Mouse (Mus musculus) bone marrow, adult 2 months (tissue): Measurements from ENCODE around the gene Snx10. TPM values are rescaled to one million over a fixed set of nuclear protein-coding genes. Genes with fewer than 3 reads are reported as not detected.

ENCODE experiments used
- H3K27ac ChIP-seq: fragments of 200-500 bp; 2 replicates; pipeline ENCODE4 v1.5.1; 2012; ENCODE audit warnings: low read depth, mild to moderate bottlenecking, control low read depth, inconsistent platforms, low read length; ENCODE audit not compliant: control insufficient read depth, poor library complexity, insufficient read depth
- H3K4me1 ChIP-seq: fragments of 200-500 bp; 2 replicates; pipeline ENCODE4 v1.6.1; 2011; ENCODE audit warnings: low read length; ENCODE audit not compliant: control insufficient read depth, insufficient read depth
- H3K4me3 ChIP-seq: fragments of 200-500 bp; replicated peaks from 2 replicates; pipeline ENCODE3; 2011; ENCODE audit warnings: mild to moderate bottlenecking, low read depth, low read length, control low read depth; ENCODE audit not compliant: control insufficient read depth
- CTCF ChIP-seq: fragments of 200-500 bp; IDR thresholded peaks from 2 replicates; pipeline ENCODE4 v1.5.1; 2011; ENCODE audit warnings: low read length, control low read depth; ENCODE audit not compliant: control insufficient read depth, insufficient read depth
- POLR2A ChIP-seq: fragments of 200-500 bp; IDR thresholded peaks from 2 replicates; pipeline ENCODE4 v1.6.1; 2011; ENCODE audit warnings: low read depth, mild to moderate bottlenecking, control low read depth, low read length, borderline replicate concordance; ENCODE audit not compliant: control insufficient read depth
- WGBS: fragments of 180-500 bp; shearing (Covaris S2); methylation state at CpG from one replicate; pipeline ENCODE4 v1.1.7; 2018; 5-methylcytosine and 5-hydroxymethylcytosine counted together
- polyA plus RNA-seq: library from polyadenylated mRNA; stranded (reverse); fragments of >200 nt; gene quantifications from 2 replicates; pipeline ENCODE4 v1.2.4, GENCODE M21; 2011; ENCODE audit warnings: low replicate concordance; ENCODE audit not compliant: missing spikeins, insufficient read depth, insufficient read length

Gene Snx10
- polyA plus RNA-seq, 1 experiment, result 18.5 TPM

DNA sequence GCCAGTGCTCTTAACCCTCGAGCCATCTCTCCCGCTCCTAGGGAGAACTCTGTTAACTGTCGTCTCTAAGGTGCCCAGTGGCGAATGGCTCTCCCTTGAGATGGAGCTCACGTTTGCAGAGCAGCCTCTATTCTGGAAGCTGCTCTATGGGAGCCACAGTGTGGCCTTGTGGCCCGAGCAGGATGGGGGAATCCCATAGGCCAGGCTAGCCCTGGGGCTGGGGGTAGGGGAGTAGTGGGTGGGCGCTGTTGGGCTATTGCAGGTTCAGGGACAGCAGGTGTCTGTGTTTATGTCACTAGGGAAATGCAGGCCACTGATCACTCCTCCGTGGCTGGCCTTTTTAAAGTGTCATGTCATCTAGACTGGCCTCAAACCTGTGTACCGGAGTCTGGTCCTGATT is 58.4 kb downstream of the Snx10 start:
- TF ChIP-seq POLR2A (no peak), CTCF (no peak)
- H3K4me1 ChIP-seq, result no peaks in the 10 kb centered on the region
- 83% methylated on average over 9 of the region's 9 CpGs for WGBS
- no peak overlapping the region for H3K27ac ChIP-seq
- no peak overlapping the region for H3K4me3 ChIP-seq

DNA sequence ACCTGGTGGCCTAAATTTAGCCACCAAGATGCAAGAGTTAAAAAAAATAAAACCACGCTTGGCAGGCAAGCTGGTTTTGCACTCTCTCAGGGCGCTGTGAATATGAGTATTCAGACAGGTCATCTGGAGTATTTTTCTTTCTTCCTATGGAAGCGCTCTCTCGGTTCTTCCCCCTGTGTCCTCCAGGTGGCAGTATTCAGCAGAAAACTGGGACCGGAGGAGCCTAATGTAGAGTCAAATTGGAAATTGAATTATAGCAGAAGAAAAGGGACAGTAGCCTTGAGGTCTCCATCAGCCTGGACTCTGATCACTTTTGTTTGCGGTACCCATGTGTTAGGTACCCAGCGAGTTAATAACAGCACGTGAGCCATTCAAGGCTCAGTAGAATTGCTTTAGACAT is 62.3 kb downstream of the Snx10 start:
- TF ChIP-seq CTCF (peak; percentile 60), POLR2A (no peak)
- H3K27ac ChIP-seq, result no peak overlapping the region
- WGBS, result 26% methylated on average over 8 of the region's 8 CpGs
- no peaks in the 10 kb centered on the region for H3K4me1 ChIP-seq
- no peak overlapping the region for H3K4me3 ChIP-seq

GRCm38 (mm10) chr6:51587266-51587665 is 63.6 kb downstream of the Snx10 start:
- H3K4me3 ChIP-seq, result no peak overlapping the region
- TF ChIP-seq CTCF, result no peak
- TF ChIP-seq POLR2A, result no peak
- H3K4me1 ChIP-seq, result peaks cover 2% of the 10 kb centered on the region
- no peak overlapping the region for H3K27ac ChIP-seq
- WGBS, result 84% methylated on average over 3 of the region's 3 CpGs

DNA sequence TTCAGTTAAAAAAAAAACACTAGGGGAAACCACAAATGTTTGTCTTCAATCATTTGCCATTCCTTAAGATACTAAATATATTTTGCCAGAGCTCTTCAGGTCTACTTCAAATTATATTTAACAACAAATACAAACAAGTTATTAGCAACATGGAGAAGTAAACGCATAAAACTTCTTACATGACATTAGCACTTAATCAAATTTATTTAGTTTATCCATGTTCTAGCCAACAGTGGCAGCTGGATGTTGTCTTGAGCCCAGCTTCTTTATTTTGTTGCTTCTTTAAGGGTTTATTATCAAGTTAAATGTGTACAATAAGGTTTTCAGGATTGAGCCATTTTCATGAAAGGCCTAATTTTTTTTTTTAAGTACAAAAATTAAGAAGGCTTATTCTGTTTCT is 67.6 kb downstream of the Snx10 start:
- peaks cover 3% of the 10 kb centered on the region for H3K4me1 ChIP-seq
- H3K4me3 ChIP-seq, result no peak overlapping the region
- WGBS, result 30% methylated on average over 1 of the region's 1 CpGs
- no peak overlapping the region for H3K27ac ChIP-seq
- TF ChIP-seq POLR2A, result no peak
- no peak for TF ChIP-seq CTCF

GRCm38 (mm10) chr6:51591844-51592243 is 68.1 kb downstream of the Snx10 start:
- Histone ChIP-seq H3K27ac (no peak overlapping the region), H3K4me1 (peaks cover 3% of the 10 kb centered on the region), H3K4me3 (no peak overlapping the region)
- no peak for TF ChIP-seq CTCF
- no peak for TF ChIP-seq POLR2A
- 29% methylated on average over 3 of the region's 3 CpGs for WGBS

DNA sequence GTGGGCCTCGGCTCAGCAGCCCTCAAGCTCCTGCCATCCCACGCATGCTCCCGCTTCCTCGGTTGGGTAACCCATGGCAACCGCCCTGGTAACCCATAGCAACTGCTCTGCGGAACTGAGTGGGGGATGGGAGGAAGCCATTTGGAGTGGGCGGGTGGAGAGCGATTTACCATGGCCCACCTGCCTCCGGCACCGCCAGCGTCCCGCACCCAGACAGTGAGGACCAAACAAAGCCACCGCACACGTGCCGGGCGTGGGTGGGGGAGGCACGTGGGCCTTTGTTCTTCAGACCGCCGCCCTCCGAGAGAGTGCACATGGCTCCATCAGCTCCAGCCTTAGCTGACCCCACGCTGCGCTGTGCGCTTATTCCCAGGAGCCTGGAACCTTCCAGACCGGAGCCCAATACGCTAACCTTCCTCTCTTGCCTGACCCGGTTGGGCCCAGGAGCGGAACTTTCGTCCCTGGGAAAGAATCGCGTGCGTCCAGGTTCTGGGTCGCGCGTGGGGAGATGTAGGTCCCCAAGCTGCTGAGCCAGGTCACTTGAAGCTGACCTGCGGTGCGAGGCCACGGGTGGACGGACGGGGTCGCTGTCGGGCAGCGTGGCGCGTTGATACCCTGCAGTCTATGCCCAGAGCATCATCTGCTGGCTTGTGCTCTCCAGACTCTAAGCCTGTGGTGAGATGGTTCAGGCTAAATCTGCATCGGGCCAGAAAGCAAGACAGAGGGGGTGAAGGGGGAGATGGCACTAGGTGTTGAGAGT is 68.8 kb downstream of the Snx10 start:
- WGBS, result 2% methylated on average over 45 of the region's 45 CpGs
- H3K27ac ChIP-seq, result no peak overlapping the region; the same call in 1 of the 2 replicates
- peaks cover 3% of the 10 kb centered on the region for H3K4me1 ChIP-seq
- peak overlapping the region; percentile 9 for H3K4me3 ChIP-seq
- TF ChIP-seq POLR2A (no peak), CTCF (peak; percentile 92)

GRCm38 (mm10) chr6:51593446-51594035 is 69.8 kb downstream of the Snx10 start:
- no peak for TF ChIP-seq POLR2A
- no peak for TF ChIP-seq CTCF

DNA sequence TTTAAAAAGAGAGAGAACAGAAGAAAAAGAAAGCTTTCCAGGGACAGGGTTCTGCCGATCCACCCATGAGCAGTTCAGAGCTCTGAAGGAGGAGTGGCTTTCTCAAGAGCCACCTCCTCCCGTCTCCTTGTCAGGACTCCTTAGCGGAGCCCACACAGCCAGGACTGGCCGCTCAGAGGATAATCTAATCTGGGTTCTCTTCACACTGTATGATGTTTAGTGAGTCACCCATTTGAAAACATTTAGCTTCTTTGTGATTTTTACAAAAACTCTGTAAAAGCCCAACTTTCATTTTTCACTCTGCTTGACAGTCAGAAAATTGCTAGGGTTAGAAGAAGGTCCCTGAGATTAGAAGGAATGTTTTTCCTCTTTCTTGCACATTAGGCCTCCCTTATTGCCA is 70.8 kb downstream of the Snx10 start:
- H3K4me3 ChIP-seq, result no peak overlapping the region
- whole genome bisulfite sequencing, result 67% methylated on average over 4 of the region's 4 CpGs
- TF ChIP-seq CTCF (no peak), POLR2A (no peak)
- H3K27ac ChIP-seq, result no peak overlapping the region
- peaks cover 3% of the 10 kb centered on the region for H3K4me1 ChIP-seq

More at GRCm38 (mm10) chr6:51593446-51594035, 69.8 kb downstream of the Snx10 start:
- peaks cover 3% of the 10 kb centered on the region for H3K4me1 ChIP-seq
- H3K27ac ChIP-seq, result no peak overlapping the region
- 86% methylated on average over 10 of the region's 10 CpGs for WGBS
- no peak overlapping the region for H3K4me3 ChIP-seq
